Mouse (Mus musculus): ENCODE measurements at regions not wholly inside any gene's neighbourhood (a gene's known extent, or its start where the extent isn't known, plus 50 kb on each side); places are given as distances from the start of the nearest gene placed in this dataset.

DNA sequence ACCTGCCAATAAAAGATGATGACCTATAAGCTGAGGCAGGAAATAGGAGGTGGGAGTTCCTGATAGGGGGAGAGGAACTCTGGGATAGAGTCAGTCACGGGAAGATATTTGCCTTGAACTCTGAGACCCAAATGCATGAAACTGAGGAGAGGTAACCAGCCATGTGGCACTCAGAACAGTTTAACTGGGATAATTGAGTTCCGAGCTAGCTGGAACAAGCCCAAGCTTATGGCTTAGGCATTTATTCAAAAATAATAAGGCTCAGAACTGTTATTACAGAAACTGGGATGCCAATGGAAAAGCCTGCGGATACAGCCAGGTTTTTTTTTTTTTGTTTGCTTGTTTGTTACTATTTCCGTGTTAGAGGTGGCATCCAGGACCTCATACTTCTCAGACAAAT, 425.0 kb downstream of the Ate1 start:
- no peak overlapping the region for H3K27ac ChIP-seq (ENCODE audit: insufficient read depth, low read length)
- no peaks in the 10 kb centered on the region for H3K4me1 ChIP-seq (ENCODE audit: control insufficient read depth, insufficient read depth, low read length)
- TF ChIP-seq CTCF (IDR thresholded peaks at IDR 0.05; ENCODE audit: borderline replicate concordance, insufficient read depth, low read length), result no peak
- TF ChIP-seq POLR2A (IDR thresholded peaks at IDR 0.05; ENCODE audit: low read depth, low read length), result no peak
- H3K4me3 ChIP-seq (ENCODE audit: insufficient read depth, low read length), result no peak overlapping the region

DNA sequence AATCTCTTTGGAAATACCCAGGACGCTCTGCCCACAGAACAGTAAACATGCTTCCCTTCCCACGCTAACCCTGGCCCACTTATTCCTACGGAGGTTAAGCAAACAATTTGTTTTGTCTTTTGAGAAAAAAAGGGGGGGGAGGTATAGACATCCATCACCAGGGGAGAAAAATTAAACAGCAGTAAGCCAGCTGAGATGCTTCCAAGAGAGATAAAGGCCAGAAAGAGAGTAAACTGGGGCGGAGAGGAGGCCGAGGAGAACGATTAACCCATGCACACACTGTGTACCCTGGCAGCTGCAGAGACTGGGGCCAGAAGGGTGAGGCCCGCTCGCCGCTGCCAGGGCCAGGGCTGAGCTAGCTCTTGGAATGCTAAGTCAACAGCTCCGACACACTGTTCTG, 421.6 kb downstream of the Ate1 start:
- TF ChIP-seq POLR2A (IDR thresholded peaks at IDR 0.05; ENCODE audit: low read depth, low read length) (no peak), CTCF (IDR thresholded peaks at IDR 0.05; ENCODE audit: borderline replicate concordance, insufficient read depth, low read length) (no peak)
- H3K27ac ChIP-seq (ENCODE audit: insufficient read depth, low read length), result no peak overlapping the region

DNA sequence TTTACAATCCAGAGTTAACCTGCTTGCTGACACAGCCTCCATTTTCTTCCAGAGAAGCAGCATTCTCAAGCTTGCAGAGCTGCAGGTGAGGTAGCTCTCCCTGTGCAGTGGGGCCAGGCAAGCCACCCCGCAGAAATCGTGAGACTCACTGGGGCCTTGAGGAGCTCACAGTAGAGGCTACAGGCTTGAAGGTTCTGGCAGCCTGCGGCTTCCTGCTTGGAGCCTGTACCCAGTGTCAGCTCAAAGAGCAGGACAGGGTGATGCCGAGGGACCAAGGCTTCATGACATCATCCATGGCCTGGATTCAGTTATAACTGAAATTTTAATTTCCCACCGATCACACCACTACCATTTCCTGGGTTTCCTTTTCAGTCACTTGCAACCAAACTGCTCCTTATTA, 417.5 kb downstream of the Ate1 start:
- Histone ChIP-seq H3K4me3 (ENCODE audit: insufficient read depth, low read length) (no peak overlapping the region), H3K4me1 (ENCODE audit: control insufficient read depth, insufficient read depth, low read length) (no peaks in the 10 kb centered on the region), H3K27ac (ENCODE audit: insufficient read depth, low read length) (no peak overlapping the region)
- TF ChIP-seq POLR2A (IDR thresholded peaks at IDR 0.05; ENCODE audit: low read depth, low read length) (no peak), CTCF (IDR thresholded peaks at IDR 0.05; ENCODE audit: borderline replicate concordance, insufficient read depth, low read length) (no peak)

More for the DNA sequence above, 421.6 kb downstream of the Ate1 start:
- Histone ChIP-seq H3K4me1 (ENCODE audit: control insufficient read depth, insufficient read depth, low read length) (no peaks in the 10 kb centered on the region), H3K4me3 (ENCODE audit: insufficient read depth, low read length) (no peak overlapping the region)

DNA sequence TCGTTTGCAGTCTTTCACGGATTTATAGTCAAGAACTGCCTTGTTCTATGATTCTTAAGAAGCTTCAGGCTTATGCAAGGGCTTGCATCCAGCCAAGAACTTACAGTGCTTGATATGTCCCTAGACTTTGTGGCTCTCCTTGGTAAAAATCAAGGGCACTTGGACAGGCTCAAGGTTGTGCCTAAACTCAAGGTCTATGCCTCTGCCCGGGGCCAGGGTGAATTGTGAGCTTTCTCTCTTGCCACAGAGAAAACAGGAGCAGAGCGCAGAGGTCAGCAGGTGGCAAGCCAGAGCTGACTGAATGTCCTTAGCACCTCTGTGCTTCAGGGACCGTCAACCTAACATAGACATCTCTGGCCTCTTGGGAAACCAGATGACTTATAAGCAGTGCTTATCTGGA, 413.2 kb downstream of the Ate1 start:
- H3K4me1 ChIP-seq (ENCODE audit: control insufficient read depth, insufficient read depth, low read length), result no peaks in the 10 kb centered on the region
- no peak overlapping the region for H3K4me3 ChIP-seq (ENCODE audit: insufficient read depth, low read length)
- no peak overlapping the region for H3K27ac ChIP-seq (ENCODE audit: insufficient read depth, low read length)
- no peak for TF ChIP-seq POLR2A (IDR thresholded peaks at IDR 0.05; ENCODE audit: low read depth, low read length)
- no peak for TF ChIP-seq CTCF (IDR thresholded peaks at IDR 0.05; ENCODE audit: borderline replicate concordance, insufficient read depth, low read length)

DNA sequence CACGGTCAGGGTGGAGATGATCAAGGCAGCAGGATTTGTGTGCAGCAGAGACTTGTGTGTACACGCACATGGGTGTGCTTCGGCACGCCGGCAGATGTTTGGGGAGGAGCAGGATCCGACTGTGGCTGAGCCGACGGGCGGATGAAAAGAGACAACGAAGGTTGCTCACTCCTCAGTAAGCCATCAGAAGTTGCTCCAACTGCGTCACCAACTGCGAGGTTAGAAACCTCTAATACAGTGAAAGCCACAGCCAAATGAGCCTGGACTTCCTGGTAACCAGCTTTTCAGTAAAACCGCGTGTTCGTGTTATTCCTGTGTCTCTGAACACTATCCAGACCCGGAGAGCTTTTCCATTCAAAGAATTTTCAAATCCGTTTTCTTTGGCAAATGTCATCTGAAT, 411.8 kb downstream of the Ate1 start:
- Histone ChIP-seq H3K27ac (ENCODE audit: insufficient read depth, low read length) (no peak overlapping the region), H3K4me3 (ENCODE audit: insufficient read depth, low read length) (no peak overlapping the region), H3K4me1 (ENCODE audit: control insufficient read depth, insufficient read depth, low read length) (no peaks in the 10 kb centered on the region)
- TF ChIP-seq CTCF (IDR thresholded peaks at IDR 0.05; ENCODE audit: borderline replicate concordance, insufficient read depth, low read length) (no peak), POLR2A (IDR thresholded peaks at IDR 0.05; ENCODE audit: low read depth, low read length) (no peak)

Data from embryonic fibroblast, embryonic 13.5 days (primary cell).